Mouse (Mus musculus): ENCODE results near the gene Mfap1b.

Gene Mfap1b

GRCm38 (mm10) chr2:121434854-121435253 is 39.0 kb downstream of the Mfap1b start:
- no peak for DNase-seq (ENCODE audit: low spot score)

- DNase-seq (ENCODE audit: low spot score): no peak
These were observed 48.0 kb downstream of the Mfap1b start for GRCm38 (mm10) chr2:121425890-121426289.

DNA sequence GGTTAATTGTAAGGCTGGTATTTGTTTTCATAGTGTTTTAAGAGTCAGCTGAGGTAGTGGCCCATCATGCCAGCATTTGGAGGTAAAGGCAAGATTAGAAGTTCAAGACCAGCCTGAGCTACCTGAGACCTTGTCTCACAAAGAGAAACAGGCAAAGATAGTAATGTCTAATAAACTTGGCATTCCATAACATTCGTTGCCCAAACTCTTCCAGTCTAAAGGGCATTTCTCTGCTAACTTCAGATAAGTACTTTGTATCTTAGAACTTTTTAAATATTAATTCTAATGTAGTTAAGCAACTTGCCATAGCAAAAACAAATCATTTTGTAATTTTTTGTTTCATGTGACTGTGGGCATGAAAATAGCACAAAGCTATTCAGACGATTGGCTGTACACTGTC is 50.7 kb downstream of the Mfap1b start:
- DNase-seq (ENCODE audit: low spot score): no peak

GRCm38 (mm10) chr2:121418476-121418875 is 55.4 kb downstream of the Mfap1b start:
- no peak for DNase-seq (ENCODE audit: low spot score)

DNA sequence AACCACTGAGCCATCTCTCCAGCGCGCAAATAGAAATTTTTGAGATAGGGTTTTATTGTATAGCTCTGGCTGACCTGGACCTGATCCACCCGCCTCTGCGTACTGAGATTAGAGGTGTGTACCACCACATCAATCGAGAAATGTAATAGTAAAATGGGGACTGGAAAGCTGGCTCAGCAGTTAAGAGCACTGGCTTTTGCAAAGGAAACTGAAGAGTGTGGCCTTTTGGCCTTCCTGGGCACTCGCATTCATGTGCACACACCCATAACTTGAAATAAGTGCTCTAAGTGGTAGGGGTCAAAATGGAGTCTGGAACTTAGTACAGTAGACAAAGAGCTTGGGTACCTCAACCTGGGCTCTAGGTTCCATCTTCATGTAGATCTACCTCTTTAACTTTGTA is 57.5 kb downstream of the Mfap1b start:
- no peak for DNase-seq (ENCODE audit: low spot score)

GRCm38 (mm10) chr2:121415591-121415990 is 58.3 kb downstream of the Mfap1b start:
- DNase-seq (ENCODE audit: low spot score): no peak

DNA sequence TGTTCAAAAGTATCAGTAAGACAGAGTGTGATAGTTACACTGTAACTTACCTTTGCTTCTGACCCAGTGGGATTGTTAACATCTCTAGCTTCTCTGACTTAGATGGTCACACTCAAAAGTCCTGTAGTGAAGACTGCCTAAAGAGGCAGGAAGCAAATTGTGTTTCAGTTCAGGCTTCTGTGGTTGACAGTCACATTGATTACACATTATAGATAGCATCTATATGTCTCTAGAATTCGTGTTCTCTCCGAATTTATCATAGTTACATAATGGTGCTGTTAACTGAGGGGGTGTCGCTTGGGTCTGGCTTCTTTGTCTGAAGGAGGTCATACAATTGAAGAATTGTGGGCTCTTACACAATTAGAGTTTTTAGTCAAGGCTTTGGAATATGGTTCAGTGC is 58.8 kb downstream of the Mfap1b start:
- DNase-seq (ENCODE audit: low spot score): no peak

GRCm38 (mm10) chr2:121414139-121414685 is 59.7 kb downstream of the Mfap1b start:
- DNase-seq (ENCODE audit: low spot score): no peak

- DNase-seq (ENCODE audit: low spot score): peak; percentile 94
These were observed 60.4 kb downstream of the Mfap1b start, which contains the start of the genes Pdia3 and Catsper2 for GRCm38 (mm10) chr2:121413387-121414042. Pdia3 (plus strand) TSS chr2:121413775. Catsper2 (minus strand) TSS chr2:121413792.

DNA sequence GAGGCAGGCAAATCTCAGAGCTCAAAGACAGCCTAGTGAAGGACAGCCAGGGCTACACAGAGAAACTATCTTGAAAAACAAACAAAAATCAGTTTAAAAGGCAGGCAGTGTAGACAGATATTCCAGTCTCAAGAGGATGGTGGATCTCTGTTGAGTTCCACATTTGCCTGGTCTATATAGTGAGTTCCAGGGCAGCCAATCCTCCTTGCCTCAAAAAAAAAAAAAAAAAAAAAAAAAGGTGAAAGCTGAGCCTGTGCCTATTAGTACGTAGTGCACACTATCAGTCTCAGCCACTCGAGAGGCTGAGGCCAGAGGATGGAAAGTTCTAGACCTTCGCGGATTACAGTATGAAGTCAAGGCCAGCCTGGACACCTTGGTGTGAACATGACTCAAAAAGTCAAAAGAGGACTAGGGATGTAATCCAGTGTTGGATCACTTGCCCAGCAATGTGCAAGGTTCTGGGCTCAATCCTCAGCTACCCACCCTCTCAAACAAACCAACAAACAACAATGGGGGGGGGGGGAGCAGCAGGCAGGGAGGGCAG is 61.0 kb downstream of the Mfap1b start:
- DNase-seq (ENCODE audit: low spot score): no peak
